8 mouse cellular contexts compared by ENCODE assay signal in genomic region chr1:179009911-179010310, GRCm38 (mm10).
"Had no signal": no experiment of that assay in that cellular context is flagged by ENCODE, and none has a peak within 500 bp of the region (broad histone marks: within the 10 kb centered on the region; RNA-seq: fewer than 3 reads in every experiment).

No protein-coding gene starts in this region.

- ATAC-seq: intestine, embryonic 16.5 days; midbrain, embryonic 13.5 days had no signal

- H3K36me3 ChIP-seq: limb, embryonic 15.5 days; midbrain, embryonic 13.5 days had no signal

- H3K27ac ChIP-seq: limb, embryonic 15.5 days; liver, embryonic 14.5 days; midbrain, embryonic 13.5 days had no signal

- H3K4me1 ChIP-seq: midbrain, embryonic 13.5 days had no signal

- H3K9me3 ChIP-seq: limb, embryonic 15.5 days; midbrain, embryonic 13.5 days had no signal

- DNase-seq: lung, adult 18-20 months; right cerebral cortex, adult 18-20 months; right cerebral cortex, postnatal 25 days; thymus, postnatal 36 days had no signal

- H3K9ac ChIP-seq: limb, embryonic 15.5 days; liver, embryonic 14.5 days; midbrain, embryonic 13.5 days had no signal

- H3K27me3 ChIP-seq: limb, embryonic 15.5 days; midbrain, embryonic 13.5 days had no signal

- H3K4me2 ChIP-seq: limb, embryonic 15.5 days; midbrain, embryonic 13.5 days had no signal

- H3K4me3 ChIP-seq: limb, embryonic 15.5 days; midbrain, embryonic 13.5 days had no signal
